Mouse (Mus musculus): Measurements from ENCODE around the gene Slc2a3.
A peak's percentile ranks its signal among the peaks of the same experiment; 100 is the strongest.
"Not testable (repeated sequence)": the region's sequence is repeated elsewhere in the genome, so short reads cannot be mapped to it uniquely, and the experiment has no call there.

Slc2a3 gene

GRCm38 (mm10) chr6:122763844-122764445, 37.5 kb downstream of the Slc2a3 start:
- no peak for DNase-seq

DNA sequence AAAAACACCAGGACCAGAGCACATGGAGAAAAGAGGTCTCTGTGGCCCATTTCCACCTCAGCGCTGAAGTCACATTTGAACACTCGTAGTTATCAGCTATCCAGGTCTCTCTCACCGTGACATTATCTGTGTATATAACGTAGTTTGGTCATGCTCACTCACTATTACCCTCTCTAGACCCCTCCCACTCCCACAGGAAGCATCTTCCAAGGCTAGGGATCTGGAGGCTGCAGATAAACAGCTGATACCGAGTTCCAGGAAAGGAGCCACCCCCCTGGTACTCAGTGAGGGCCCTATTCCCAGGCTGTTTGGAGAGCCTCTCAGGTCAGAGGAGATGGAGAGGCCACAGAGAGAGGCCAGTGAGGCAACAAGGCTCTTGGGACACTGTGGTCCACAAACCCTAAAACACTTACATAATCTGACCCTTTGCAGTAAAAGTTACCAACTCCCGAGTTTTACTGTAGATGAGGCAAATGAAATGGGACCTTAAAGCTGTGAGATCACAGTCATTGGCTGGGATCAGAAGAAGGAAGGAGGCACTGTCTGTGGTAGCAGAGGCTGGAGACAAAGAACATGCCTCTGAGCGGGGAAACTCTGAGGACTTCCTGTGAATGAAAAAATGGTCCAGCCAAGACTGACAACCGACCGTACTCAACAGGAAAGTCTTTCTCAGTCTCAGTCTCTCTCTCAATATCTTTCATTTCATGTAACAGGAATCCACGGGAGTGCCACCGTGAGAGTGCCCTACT, 38.3 kb downstream of the Slc2a3 start:
- no peak for DNase-seq

- DNase-seq: no peak
Observed at GRCm38 (mm10) chr6:122762480-122762879, 39.0 kb downstream of the Slc2a3 start.

- no peak for DNase-seq
Observed at GRCm38 (mm10) chr6:122761901-122762300, 39.5 kb downstream of the Slc2a3 start.

GRCm38 (mm10) chr6:122761011-122761599, 40.3 kb downstream of the Slc2a3 start:
- DNase-seq: peak; percentile 39

DNA sequence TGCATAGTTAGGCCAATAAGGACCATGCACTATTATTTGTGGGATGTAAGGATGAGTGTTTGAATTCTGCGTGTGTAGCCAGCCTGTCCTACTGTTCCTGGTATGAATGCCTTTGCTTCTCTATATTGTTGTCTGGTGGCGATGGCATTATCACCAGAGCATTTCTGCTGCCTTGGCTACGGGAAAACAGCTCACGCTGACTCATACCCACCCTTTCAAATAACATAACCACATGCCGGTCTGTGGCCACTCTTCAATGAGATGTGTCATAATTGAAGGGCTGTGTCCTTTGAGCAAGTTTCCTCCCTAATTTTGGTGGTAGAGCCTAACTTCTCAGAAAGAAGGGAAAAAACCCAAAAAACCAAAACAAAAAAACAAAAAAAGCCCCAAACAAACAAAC, 42.7 kb downstream of the Slc2a3 start:
- no peak for DNase-seq

GRCm38 (mm10) chr6:122755913-122756312, 45.5 kb downstream of the Slc2a3 start:
- DNase-seq: no peak

DNA sequence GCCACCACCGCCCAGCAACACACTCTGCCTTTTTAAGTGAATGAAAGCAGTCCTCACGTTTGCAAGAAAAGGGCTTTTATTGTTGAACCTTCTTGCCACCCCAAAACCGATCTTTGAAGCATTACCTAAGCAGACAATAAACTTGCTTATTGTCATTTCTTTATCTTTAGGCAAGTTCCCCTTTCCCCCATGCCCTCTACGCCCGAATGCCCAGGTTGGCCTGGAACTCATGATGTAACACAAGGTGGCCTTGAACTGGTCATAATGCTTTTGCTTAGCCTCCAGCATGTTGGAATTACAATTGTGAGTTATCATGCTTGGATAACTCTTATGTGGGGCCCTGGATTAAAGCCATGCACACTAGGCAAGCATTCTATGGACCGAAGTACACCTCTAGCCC, 50.9 kb downstream of the Slc2a3 start:
- DNase-seq: no peak

- no peak for DNase-seq
Observed at GRCm38 (mm10) chr6:122744505-122745249, 56.8 kb downstream of the Slc2a3 start.

DNA sequence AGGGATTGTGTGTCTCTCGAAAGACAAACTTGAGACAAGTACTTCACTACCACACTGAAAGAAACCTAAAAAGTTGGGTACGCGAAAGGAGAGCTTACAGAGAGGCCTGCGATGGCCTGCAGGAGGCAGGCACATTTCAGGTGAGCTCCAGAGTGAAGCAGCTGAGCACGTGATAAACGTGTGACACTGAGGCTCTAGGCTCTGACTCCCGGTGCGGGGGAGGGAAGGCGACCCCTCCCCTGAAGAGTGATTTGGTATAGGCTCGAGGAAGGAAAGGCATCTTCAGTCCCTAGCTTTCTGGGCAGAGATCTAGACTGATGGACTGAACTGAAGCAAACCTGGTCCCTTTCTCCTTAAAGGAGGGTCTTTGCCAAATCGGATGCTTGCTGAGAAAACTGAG, 58.1 kb downstream of the Slc2a3 start:
- DNase-seq: no peak

- DNase-seq: peak; percentile 25
Observed at GRCm38 (mm10) chr6:122742228-122742899, 59.1 kb downstream of the Slc2a3 start.

- no peak for DNase-seq
Observed at GRCm38 (mm10) chr6:122741460-122742227, 59.8 kb downstream of the Slc2a3 start.

DNA sequence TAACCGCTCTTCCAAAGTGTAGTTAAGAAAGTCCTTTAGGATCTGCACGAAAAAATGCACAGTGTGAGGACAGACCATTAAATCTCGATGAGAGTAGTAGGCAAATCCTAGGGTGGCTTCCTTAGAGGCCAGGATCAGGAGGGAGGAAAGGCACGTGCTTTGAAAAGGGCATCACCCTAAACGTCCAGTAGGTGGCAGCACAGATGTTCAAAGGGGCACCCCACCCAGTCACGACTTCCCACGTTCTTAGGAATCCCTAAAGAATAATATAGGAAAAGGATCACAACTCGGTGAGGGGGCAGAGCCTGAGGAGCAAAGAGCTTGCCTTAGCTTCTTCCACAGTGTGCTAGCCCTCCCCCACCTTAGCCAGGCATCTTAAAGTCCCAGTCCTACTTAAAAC, 61.5 kb downstream of the Slc2a3 start:
- DNase-seq: peak; percentile 69

- peak; percentile 78 for DNase-seq
Observed at GRCm38 (mm10) chr6:122719942-122720341, 81.5 kb downstream of the Slc2a3 start.

GRCm38 (mm10) chr6:122718224-122718623, 83.2 kb downstream of the Slc2a3 start:
- DNase-seq: not testable (repeated sequence)

GRCm38 (mm10) chr6:122715886-122716285, 85.6 kb downstream of the Slc2a3 start:
- DNase-seq: no peak

- no peak for DNase-seq
Observed at GRCm38 (mm10) chr6:122714707-122715365, 86.6 kb downstream of the Slc2a3 start.

- DNase-seq: not testable (repeated sequence)
Observed at GRCm38 (mm10) chr6:122713116-122713515, 88.3 kb downstream of the Slc2a3 start.

GRCm38 (mm10) chr6:122711455-122711854, 90.0 kb downstream of the Slc2a3 start:
- no peak for DNase-seq

DNA sequence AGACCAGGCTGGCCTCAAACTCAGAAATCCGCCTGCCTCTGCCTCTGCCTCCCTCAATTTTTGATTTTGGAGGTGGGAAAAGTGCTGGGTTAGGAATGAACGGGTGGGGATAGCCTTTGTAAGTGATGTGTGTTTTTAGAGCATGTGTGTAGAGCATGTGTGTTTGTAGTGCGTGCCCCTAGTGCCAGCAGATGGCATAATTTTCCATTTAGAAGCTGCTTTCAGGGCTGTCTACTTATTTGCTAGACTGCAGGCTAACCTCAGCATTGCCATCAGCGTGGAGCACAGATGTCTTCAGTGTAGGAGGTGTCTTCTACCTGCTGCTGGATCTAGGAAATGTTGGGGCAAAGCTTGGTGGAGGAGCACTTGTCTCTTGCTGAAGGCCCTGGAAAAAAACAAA, 92.6 kb downstream of the Slc2a3 start:
- no peak for DNase-seq

- no peak for DNase-seq
Observed at GRCm38 (mm10) chr6:122707036-122707800, 94.2 kb downstream of the Slc2a3 start, which contains the start of gene Nanog. Gene Nanog, plus strand, starts transcription at chr6:122707489.
